Mouse (Mus musculus) adrenal gland, postnatal 14 days (tissue): ENCODE measurements at regions not wholly inside any gene's neighbourhood (a gene's known extent, or its start where the extent isn't known, plus 50 kb on each side); places are given as distances from the start of the nearest gene placed in this dataset.
A peak's percentile ranks its signal among the peaks of the same experiment; 100 is the strongest.

Source experiments
- DNase-seq: peaks from one replicate; pipeline ENCODE4 v3.0.0; 2021; ENCODE audit warnings: mixed read lengths

GRCm38 (mm10) chr6:147755750-147756523, 280.3 kb downstream of the Ccdc91 start:
- no peak for DNase-seq

GRCm38 (mm10) chr6:147759485-147759884, 283.9 kb downstream of the Ccdc91 start:
- no peak for DNase-seq

GRCm38 (mm10) chr6:147760113-147760512, 284.5 kb downstream of the Ccdc91 start:
- DNase-seq: peak; percentile 55

- DNase-seq: peak; percentile 13
Measured at GRCm38 (mm10) chr6:147765241-147765640, 281.8 kb upstream of the Far2 start.

- DNase-seq: no peak
Measured at GRCm38 (mm10) chr6:147769180-147769579, 277.9 kb upstream of the Far2 start.

- DNase-seq: no peak
Measured at GRCm38 (mm10) chr6:147770034-147770433, 277.0 kb upstream of the Far2 start.

GRCm38 (mm10) chr6:147771411-147771810, 275.6 kb upstream of the Far2 start:
- peak; percentile 40 for DNase-seq

- no peak for DNase-seq
Measured at GRCm38 (mm10) chr6:147773904-147774303, 273.2 kb upstream of the Far2 start.

GRCm38 (mm10) chr6:147774626-147775025, 272.4 kb upstream of the Far2 start:
- DNase-seq: no peak

GRCm38 (mm10) chr6:147779466-147779865, 267.6 kb upstream of the Far2 start:
- no peak for DNase-seq

- no peak for DNase-seq
Measured at GRCm38 (mm10) chr6:147784249-147784648, 262.8 kb upstream of the Far2 start.

- DNase-seq: no peak
Measured at GRCm38 (mm10) chr6:147784854-147785253, 262.2 kb upstream of the Far2 start.

- DNase-seq: no peak
Measured at GRCm38 (mm10) chr6:147788095-147788494, 259.0 kb upstream of the Far2 start.

GRCm38 (mm10) chr6:147789112-147789511, 257.9 kb upstream of the Far2 start:
- peak; percentile 42 for DNase-seq

- DNase-seq: no peak
Measured at GRCm38 (mm10) chr6:147793811-147794210, 253.2 kb upstream of the Far2 start.

- DNase-seq: no peak
Measured at GRCm38 (mm10) chr6:147794351-147794750, 252.7 kb upstream of the Far2 start.

- no peak for DNase-seq
Measured at GRCm38 (mm10) chr6:147799009-147799727, 247.9 kb upstream of the Far2 start.

GRCm38 (mm10) chr6:147799861-147800260, 247.2 kb upstream of the Far2 start:
- DNase-seq: peak; percentile 47

GRCm38 (mm10) chr6:147800846-147801245, 246.2 kb upstream of the Far2 start:
- peak; percentile 15 for DNase-seq

GRCm38 (mm10) chr6:147803893-147804292, 243.2 kb upstream of the Far2 start:
- no peak for DNase-seq

- DNase-seq: peak; percentile 90
Measured at GRCm38 (mm10) chr6:147810710-147811109, 236.3 kb upstream of the Far2 start.

- DNase-seq: no peak
Measured at GRCm38 (mm10) chr6:147816861-147817260, 230.2 kb upstream of the Far2 start.

GRCm38 (mm10) chr6:147817262-147817661, 229.8 kb upstream of the Far2 start:
- DNase-seq: no peak

GRCm38 (mm10) chr6:147822215-147822614, 224.8 kb upstream of the Far2 start:
- DNase-seq: no peak
